Mouse (Mus musculus) bone marrow macrophage, adult 2 months (primary cell): ENCODE measurements at regions not wholly inside any gene's neighbourhood (a gene's known extent, or its start where the extent isn't known, plus 50 kb on each side); places are given as distances from the start of the nearest gene placed in this dataset.

Experiments used
- CTCF ChIP-seq: IDR thresholded peaks from 2 replicates; pipeline ENCODE4 v1.5.1; 2012; ENCODE audit warnings: low read depth, mild to moderate bottlenecking, low read length, moderate library complexity
- POLR2A ChIP-seq: IDR thresholded peaks from 2 replicates; pipeline ENCODE4 v1.6.1; 2012; ENCODE audit warnings: mild to moderate bottlenecking, low read depth, low read length, borderline replicate concordance

GRCm38 (mm10) chr6:31058299-31058698 is 99.4 kb upstream of the Klf14 start:
- TF ChIP-seq POLR2A, result no peak
- no peak for TF ChIP-seq CTCF
